Mouse (Mus musculus) embryonic facial prominence, embryonic 14.5 days (tissue): ENCODE results near the gene Ccdc82. TPM values are rescaled to one million over a fixed set of nuclear protein-coding genes. Genes with fewer than 3 reads are reported as not detected.

Experiments
- ATAC-seq: fragments of 200-750 bp; cut with Nextera tagmentation; 2 replicates; pipeline ENCODE4 v1.8.0; 2017; ENCODE audit warnings: low read depth, moderate number of reproducible peaks, moderate TSS enrichment
- DNase-seq: peaks from one replicate; pipeline ENCODE4 v3.0.0-alpha.2; 2015; ENCODE audit warnings: low spot score
- H3K27ac ChIP-seq: fragments of 300-500 bp; sonication (generic); replicated peaks from 2 replicates; pipeline ENCODE4 v1.5.1; 2014; ENCODE audit warnings: low read depth, mild to moderate bottlenecking, low read length, moderate library complexity
- H3K27me3 ChIP-seq: fragments of 300-500 bp; sonication (generic); replicated peaks from 2 replicates; pipeline ENCODE4 v1.6.1; 2014; ENCODE audit warnings: low read length; ENCODE audit not compliant: control insufficient read depth, insufficient read depth
- H3K36me3 ChIP-seq: fragments of 300-500 bp; sonication (generic); 2 replicates; pipeline ENCODE4 v1.6.1; 2014; ENCODE audit warnings: low read length, mixed read lengths; ENCODE audit not compliant: control insufficient read depth, insufficient read depth
- H3K4me1 ChIP-seq: fragments of 300-500 bp; sonication (generic); 2 replicates; pipeline ENCODE4 v1.6.1; 2014; ENCODE audit warnings: antibody characterized with exemption, low read length; ENCODE audit not compliant: control insufficient read depth, insufficient read depth
- H3K4me2 ChIP-seq: fragments of 300-500 bp; sonication (generic); 2 replicates; pipeline ENCODE4 v1.6.1; 2014; ENCODE audit warnings: low read depth, mild to moderate bottlenecking, low read length, moderate library complexity, mixed read lengths
- H3K4me3 ChIP-seq: fragments of 300-500 bp; sonication (generic); 2 replicates; pipeline ENCODE4 v1.5.1; 2014; ENCODE audit warnings: low read depth, mild to moderate bottlenecking, low read length
- H3K9ac ChIP-seq: fragments of 300-500 bp; sonication (generic); 2 replicates; pipeline ENCODE4 v1.6.1; 2014; ENCODE audit warnings: low read depth, mild to moderate bottlenecking, low read length, moderate library complexity, mixed read lengths
- H3K9me3 ChIP-seq: fragments of 300-500 bp; sonication (generic); 2 replicates; pipeline ENCODE4 v1.6.1; 2016; ENCODE audit warnings: low read length; ENCODE audit not compliant: control insufficient read depth
- WGBS: fragments of 180-500 bp; shearing (Covaris S2); extraction: QIAGEN DNeasy Blood & Tissue Kit; methylation state at CpG from one replicate; pipeline ENCODE4 v1.1.7; 2014; 5-methylcytosine and 5-hydroxymethylcytosine counted together
- polyA plus RNA-seq: library from polyadenylated mRNA; unstranded; fragments of >200 nt; fragmentation: Nextera tagmentation; extraction: Ambion mirVana; gene quantifications from 2 replicates; pipeline ENCODE4 v1.2.1, GENCODE M21; 2014

Ccdc82 gene
- polyA plus RNA-seq, 1 experiment from 2014 or later = 10.5 TPM

DNA sequence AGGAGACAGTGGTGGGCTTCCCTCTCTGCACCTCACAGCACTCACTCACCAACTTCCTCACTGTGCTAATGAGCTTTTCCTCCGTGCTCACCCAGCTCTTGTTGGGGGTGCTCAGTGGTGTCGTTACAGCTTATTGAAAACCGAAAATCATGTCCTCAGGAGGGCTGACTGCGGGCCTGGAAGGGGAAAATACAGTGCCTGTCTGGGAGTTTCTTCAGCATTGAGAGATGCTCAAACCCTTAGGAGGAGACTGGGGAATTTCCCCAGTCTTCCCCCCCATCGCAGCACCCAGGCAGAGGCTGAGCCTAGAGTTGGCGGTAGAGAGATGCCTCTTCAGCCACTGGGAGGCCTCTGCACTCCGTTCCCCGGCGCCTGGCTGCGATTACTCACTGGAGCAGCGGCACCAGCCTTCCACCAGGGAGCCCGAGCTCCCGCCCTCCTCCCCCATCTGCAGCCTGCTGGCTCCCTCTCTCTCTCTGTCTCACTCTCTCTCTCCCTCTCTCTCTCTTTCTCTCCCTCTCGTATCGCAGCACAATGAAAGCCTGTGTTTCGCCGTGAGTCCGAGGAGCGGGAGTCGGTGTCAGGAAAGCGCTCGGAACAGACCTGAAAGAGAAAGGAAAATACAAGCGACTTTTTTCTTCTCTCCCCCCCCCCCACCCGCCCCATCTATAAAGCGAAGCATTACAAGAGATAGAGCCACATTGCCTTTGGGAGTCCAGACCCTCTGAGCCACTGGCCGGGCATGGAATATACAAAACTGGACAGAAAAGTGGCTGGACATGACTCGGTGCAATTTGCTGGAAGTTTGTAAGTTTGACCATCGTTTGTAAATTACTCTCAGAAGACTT, 49.7 kb downstream of the Ccdc82 start:
- Histone ChIP-seq H3K4me3 (peak overlapping the region; percentile 56), H3K4me2 (peak overlapping the region; percentile 98), H3K9me3 (no peaks in the 10 kb centered on the region), H3K27ac (peak overlapping the region; percentile 81), H3K9ac (peak overlapping the region; percentile 68), H3K27me3 (no peaks in the 10 kb centered on the region), H3K4me1 (peaks cover 35% of the 10 kb centered on the region), H3K36me3 (no peaks in the 10 kb centered on the region)
- ATAC-seq (peak; percentile 95), DNase-seq (peak; percentile 96)
- under 1% methylated on average over 28 of the region's 28 CpGs for WGBS

DNA sequence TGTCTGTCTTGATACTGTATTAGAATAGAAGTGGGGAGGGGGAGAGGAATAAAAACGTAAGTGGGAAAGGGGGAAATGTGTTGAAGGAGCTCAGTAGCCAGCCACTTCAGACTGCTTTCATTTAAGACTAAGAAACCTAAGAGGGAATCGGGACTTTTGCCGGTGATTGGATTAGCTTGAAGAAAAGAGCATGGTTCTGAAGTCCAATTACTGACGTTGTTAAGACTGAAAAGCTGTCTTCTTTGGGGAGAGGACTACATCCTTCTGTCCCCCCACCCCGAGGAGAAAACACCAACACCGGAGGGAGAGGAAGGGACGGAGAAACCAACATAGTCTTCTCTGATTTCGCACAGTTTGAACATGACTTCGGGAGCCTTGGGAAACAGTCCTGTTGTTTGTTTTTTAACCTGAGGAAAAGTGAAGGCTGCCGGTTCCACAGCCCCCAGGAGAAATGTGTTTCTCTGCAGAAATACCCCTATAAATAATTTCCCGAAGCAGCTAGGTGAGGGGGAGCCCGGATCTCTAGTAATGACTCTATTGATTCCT, 50.4 kb downstream of the Ccdc82 start:
- H3K36me3 ChIP-seq = no peaks in the 10 kb centered on the region
- WGBS = under 1% methylated on average over 12 of the region's 12 CpGs
- ATAC-seq = no peak
- no peaks in the 10 kb centered on the region for H3K27me3 ChIP-seq
- peak overlapping the region; percentile 81 for H3K27ac ChIP-seq
- H3K4me1 ChIP-seq = peaks cover 42% of the 10 kb centered on the region
- peak overlapping the region; percentile 68 for H3K9ac ChIP-seq
- peak overlapping the region; percentile 98 for H3K4me2 ChIP-seq
- H3K9me3 ChIP-seq = no peaks in the 10 kb centered on the region
- peak overlapping the region; percentile 56 for H3K4me3 ChIP-seq
- peak; percentile 46 for DNase-seq

DNA sequence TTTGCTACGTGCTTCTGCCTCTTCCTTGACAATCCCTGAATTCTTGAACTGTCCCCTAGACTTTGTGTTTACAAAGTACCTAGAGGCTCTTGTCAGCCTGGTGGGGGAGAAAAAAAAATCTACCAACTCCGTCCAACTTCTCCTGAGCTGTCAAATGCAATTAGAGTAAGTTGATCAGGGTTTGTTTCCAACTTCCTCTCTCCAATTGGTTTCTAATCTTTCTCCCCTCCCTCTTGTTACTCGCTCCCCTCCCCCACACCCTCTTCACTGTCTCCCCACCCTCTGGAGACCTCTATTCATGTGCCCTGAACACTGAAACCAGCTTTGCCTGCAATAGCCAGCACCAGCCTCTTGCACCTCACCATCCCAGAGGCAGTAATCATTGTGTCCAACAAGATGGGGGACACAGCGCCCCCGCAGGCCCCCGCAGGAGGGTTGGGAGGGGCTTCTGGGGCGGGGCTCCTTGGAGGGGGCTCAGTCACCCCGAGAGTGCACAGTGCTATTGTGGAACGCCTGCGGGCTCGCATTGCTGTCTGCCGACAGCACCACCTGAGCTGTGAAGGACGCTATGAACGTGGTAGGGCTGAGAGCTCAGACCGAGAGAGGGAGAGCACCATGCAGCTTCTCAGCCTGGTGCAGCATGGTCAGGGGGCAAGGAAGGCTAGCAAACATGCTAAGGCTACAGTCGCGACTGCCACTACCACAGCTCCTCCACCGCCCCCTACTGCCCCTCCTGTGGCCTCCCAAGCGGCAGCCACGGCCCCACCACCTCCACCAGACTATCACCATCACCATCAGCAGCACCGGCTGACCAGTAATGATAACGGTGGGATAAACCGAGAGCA, 51.1 kb downstream of the Ccdc82 start, which contains the start of gene Maml2:
Gene Maml2, plus strand, starts transcription at position 290 of the 845 bp plus-strand sequence.
- H3K27ac ChIP-seq = peak within 1 kb of the TSS; percentile 81
- H3K9me3 ChIP-seq = no peaks in the 10 kb centered on the region
- H3K27me3 ChIP-seq = no peaks in the 10 kb centered on the region
- under 1% methylated on average over 18 of the region's 23 CpGs for WGBS
- H3K4me2 ChIP-seq = peak within 1 kb of the TSS; percentile 98
- peak; percentile 86 for DNase-seq
- peak within 1 kb of the TSS; percentile 68 for H3K9ac ChIP-seq
- peak; percentile 71 for ATAC-seq
- H3K36me3 ChIP-seq = no peaks in the 10 kb centered on the region
- peaks cover 44% of the 10 kb centered on the region for H3K4me1 ChIP-seq
- H3K4me3 ChIP-seq = peak within 1 kb of the TSS; percentile 56

DNA sequence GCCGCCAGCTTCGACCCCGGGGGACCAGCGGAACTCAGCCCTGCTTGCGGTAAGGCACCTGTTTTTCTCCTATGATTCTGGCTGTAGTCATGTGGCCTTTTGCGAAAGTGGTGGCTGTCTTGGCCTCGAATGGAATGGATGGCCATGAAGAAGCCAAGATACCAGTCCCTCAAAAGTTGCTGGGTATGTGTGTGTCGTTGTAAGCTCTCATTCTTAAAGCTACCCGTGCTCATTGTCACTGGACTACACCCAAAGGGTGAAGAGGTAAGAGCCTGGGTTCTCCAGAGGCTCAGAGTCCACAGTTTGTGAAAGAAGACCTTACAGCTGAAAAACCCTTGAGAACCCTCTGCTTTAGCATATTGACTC, 51.7 kb downstream of the Ccdc82 start:
- no peak for ATAC-seq
- DNase-seq = no peak
- Histone ChIP-seq H3K27me3 (no peaks in the 10 kb centered on the region), H3K27ac (peak overlapping the region; percentile 81), H3K9ac (peak overlapping the region; percentile 68), H3K9me3 (no peaks in the 10 kb centered on the region), H3K4me2 (peak overlapping the region; percentile 98), H3K4me1 (peaks cover 44% of the 10 kb centered on the region), H3K4me3 (peak overlapping the region; percentile 56), H3K36me3 (no peaks in the 10 kb centered on the region)
- 22% methylated on average over 9 of the region's 9 CpGs for WGBS

DNA sequence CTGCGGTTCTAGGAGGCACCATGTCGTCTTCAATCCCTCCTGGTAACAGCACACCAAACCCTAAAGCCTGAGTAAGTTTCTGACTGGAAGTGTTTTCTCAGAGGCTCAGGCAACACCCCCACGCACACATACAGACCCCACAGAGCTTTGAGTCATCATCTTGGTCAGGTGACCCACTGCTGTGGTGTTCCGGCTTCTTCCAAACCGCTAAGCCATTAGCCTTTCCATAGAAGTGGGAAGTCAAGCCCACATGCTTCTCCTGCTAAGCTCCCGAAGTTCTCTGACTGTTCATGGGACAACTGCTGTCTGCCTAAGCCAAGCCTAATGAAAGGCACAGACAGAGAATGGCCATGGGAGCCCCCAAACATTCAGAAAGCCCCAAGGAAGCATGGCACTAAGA, 52.4 kb downstream of the Ccdc82 start:
- DNase-seq = no peak
- WGBS = 72% methylated on average over 6 of the region's 6 CpGs
- Histone ChIP-seq H3K4me3 (peak overlapping the region; percentile 56), H3K4me2 (peak overlapping the region; percentile 98), H3K27ac (no peak overlapping the region), H3K9ac (0 out of 2 replicates have a peak overlapping the region, but pooled peaks have one; percentile 37), H3K27me3 (no peaks in the 10 kb centered on the region), H3K36me3 (no peaks in the 10 kb centered on the region), H3K9me3 (no peaks in the 10 kb centered on the region), H3K4me1 (peaks cover 44% of the 10 kb centered on the region)
- no peak for ATAC-seq

DNA sequence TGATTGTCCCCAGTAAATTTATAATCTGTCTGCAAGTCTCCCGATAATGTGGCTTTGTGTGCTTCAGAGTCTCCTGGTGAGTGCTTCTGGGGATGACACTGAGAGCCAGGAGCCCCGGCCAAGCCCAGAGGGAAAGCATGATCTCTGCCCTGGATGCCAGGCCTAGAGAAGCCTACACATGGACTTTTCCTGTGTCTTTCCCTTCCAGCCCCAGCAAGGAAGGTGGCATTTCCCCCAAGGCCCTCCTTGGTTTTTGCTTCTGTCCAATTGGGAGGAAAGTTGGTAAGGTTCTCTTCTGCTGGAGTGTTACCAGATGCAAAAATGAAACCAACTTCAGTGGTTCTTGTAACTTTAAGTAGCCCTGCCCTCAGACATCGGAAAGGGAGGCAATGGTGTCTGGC, 53.3 kb downstream of the Ccdc82 start:
- H3K9me3 ChIP-seq = no peaks in the 10 kb centered on the region
- peaks cover 47% of the 10 kb centered on the region for H3K4me1 ChIP-seq
- no peak for DNase-seq
- H3K4me2 ChIP-seq = peak overlapping the region; percentile 98
- peak overlapping the region; percentile 37; the same call in 1 of the 2 replicates for H3K9ac ChIP-seq
- WGBS = 40% methylated on average over 3 of the region's 3 CpGs
- no peak overlapping the region for H3K27ac ChIP-seq
- no peaks in the 10 kb centered on the region for H3K27me3 ChIP-seq
- peak overlapping the region; percentile 56 for H3K4me3 ChIP-seq
- H3K36me3 ChIP-seq = no peaks in the 10 kb centered on the region
- ATAC-seq = no peak

DNA sequence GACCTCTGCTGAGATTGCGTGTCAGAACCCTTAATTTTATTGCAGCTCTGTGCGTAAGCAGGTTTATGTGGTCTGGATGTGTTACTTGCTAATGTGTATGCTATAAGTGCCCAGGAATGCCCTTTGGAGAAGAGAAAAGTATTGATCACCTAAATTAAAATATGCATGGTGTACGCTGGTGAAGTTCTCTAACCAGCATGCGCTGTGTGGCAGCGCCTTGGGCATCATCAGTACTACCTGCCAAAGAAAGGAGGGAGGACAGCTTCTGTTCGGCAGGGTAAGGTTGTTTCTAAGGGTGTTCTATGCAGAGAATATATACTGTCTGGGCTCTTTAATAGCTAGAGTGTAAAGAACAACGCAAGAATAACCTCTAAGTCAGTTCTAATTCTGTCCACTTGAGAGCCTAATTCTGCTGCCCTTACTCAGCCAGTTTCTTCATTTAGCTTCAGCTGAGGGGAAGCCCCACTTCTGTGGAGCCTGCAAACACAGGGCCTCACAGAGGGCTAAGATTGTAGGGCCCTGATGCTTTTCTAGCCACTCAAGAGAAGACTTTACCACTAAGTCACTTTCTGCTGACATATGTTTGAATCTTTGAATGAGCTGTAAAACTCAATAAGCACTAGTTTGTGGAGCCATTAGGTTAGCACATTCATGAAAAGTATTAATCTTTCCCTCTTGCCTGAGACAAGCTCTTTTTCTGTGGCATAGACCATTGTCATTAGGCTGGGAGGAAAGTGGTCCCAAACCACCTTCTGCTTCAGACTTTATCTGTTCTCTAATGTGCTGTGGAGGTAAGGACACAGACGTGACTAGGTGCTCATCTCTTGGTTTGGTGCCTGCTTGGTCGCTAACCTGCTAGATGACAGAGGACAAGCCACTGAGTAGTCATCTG, 54.4 kb downstream of the Ccdc82 start:
- DNase-seq (no peak), ATAC-seq (no peak)
- Histone ChIP-seq H3K4me3 (no peak overlapping the region), H3K27me3 (no peaks in the 10 kb centered on the region), H3K4me2 (peak overlapping the region; percentile 98), H3K27ac (no peak overlapping the region), H3K9me3 (no peaks in the 10 kb centered on the region), H3K4me1 (peaks cover 47% of the 10 kb centered on the region), H3K36me3 (no peaks in the 10 kb centered on the region), H3K9ac (no peak overlapping the region)
- 83% methylated on average over 9 of the region's 9 CpGs for WGBS
